Mouse (Mus musculus) heart, embryonic 10.5 days (tissue): ENCODE data around the gene Bcl11b. TPM values are rescaled to one million over a fixed set of nuclear protein-coding genes. Genes with fewer than 3 reads are reported as not detected.

Experiments
- DNase-seq: peaks from one replicate; pipeline ENCODE4 v3.0.0-alpha.2; 2017; ENCODE audit warnings: low spot score
- H3K27ac ChIP-seq: fragments of 300-500 bp; sonication (generic); 2 replicates; pipeline ENCODE4 v1.5.1; 2016; ENCODE audit warnings: mild to moderate bottlenecking
- H3K27me3 ChIP-seq: fragments of 300-500 bp; sonication (generic); 2 replicates; pipeline ENCODE4 v1.6.1; 2016; ENCODE audit warnings: mild to moderate bottlenecking; ENCODE audit not compliant: poor library complexity, insufficient read depth, severe bottlenecking
- H3K36me3 ChIP-seq: fragments of 300-500 bp; sonication (generic); 2 replicates; pipeline ENCODE4 v1.6.1; 2016; ENCODE audit warnings: mild to moderate bottlenecking, moderate library complexity
- H3K4me1 ChIP-seq: fragments of 300-500 bp; sonication (generic); 2 replicates; pipeline ENCODE4 v1.6.1; 2016; ENCODE audit warnings: mild to moderate bottlenecking
- H3K4me3 ChIP-seq: fragments of 300-500 bp; sonication (generic); 2 replicates; pipeline ENCODE4 v1.5.1; 2016; ENCODE audit warnings: mild to moderate bottlenecking, moderate library complexity
- H3K9me3 ChIP-seq: fragments of 300-500 bp; sonication (generic); 2 replicates; pipeline ENCODE4 v1.6.1; 2016; ENCODE audit warnings: mild to moderate bottlenecking, moderate library complexity
- WGBS: fragments of 180-500 bp; shearing (Covaris S2); methylation state at CpG from one replicate; pipeline ENCODE4 v1.1.7; 2016; 5-methylcytosine and 5-hydroxymethylcytosine counted together
- polyA plus RNA-seq: library from polyadenylated mRNA; unstranded; fragments of >200 nt; fragmentation: Nextera tagmentation; extraction: Ambion mirVana; gene quantifications from 2 replicates; pipeline ENCODE4 v1.2.1, GENCODE M21; 2016

The Bcl11b gene
- polyA plus RNA-seq, 1 experiment from 2014 or later: 3.3 TPM

GRCm38 (mm10) chr12:107975897-107976570 is 27.4 kb downstream of the Bcl11b start:
- peak overlapping the region; percentile 43 for H3K4me3 ChIP-seq
- 0 out of 2 replicates have a peak overlapping the region, but pooled peaks have one; percentile 47 for H3K27ac ChIP-seq

DNA sequence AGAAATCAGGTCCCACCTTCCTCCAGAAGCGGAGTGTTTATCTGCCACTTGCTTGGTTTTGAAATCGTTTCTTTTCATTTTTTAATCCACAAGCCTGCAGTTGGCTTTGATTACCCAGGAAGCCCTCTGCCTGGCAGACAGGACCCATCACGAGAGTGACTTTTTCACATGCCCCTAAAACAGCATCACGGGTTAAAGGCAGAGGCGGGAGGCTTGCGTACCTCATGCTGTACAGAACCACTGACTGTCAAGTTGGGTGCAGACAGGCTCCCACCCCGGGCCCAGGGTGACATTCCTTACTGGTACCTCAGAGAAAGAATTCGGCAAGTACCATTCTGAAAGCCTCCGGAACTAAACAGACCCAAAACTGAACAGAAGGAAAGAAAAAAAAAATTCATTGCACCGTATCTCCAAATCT is 27.9 kb downstream of the Bcl11b start:
- peaks cover 47% of the 10 kb centered on the region for H3K27me3 ChIP-seq

More at GRCm38 (mm10) chr12:107975897-107976570, 27.4 kb downstream of the Bcl11b start:
- no peak for DNase-seq
- WGBS: 44% methylated on average over 14 of the region's 14 CpGs
- peaks cover 77% of the 10 kb centered on the region for H3K4me1 ChIP-seq
- H3K9me3 ChIP-seq: no peaks in the 10 kb centered on the region
- no peaks in the 10 kb centered on the region for H3K36me3 ChIP-seq
- peaks cover 47% of the 10 kb centered on the region for H3K27me3 ChIP-seq

DNA sequence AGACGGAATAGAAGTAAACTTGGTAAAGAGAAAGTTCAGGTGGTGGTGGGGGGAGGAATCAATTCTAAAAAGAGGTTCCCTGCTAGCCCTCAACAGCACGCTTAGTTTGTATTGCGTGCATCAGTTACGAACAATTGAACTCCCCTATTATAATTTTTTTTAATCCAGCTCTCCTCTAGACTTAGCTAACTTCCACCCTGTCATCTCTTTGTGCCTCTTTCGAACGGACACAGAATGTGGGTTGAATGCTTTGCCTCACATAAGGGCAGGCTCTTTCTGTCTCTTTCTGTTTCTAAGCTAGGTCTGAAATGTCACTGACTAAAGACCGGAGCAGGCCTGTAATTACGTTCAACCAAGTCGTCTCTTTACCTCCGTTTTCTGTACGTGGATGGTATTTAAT is 28.9 kb downstream of the Bcl11b start:
- H3K27me3 ChIP-seq: peaks cover 47% of the 10 kb centered on the region
- 90% methylated on average over 11 of the region's 11 CpGs for WGBS
- peaks cover 67% of the 10 kb centered on the region for H3K4me1 ChIP-seq
- DNase-seq: no peak
- H3K27ac ChIP-seq: no peak overlapping the region
- no peak overlapping the region for H3K4me3 ChIP-seq
- 0 out of 2 replicates have a peak, but pooled peaks cover 4% of the 10 kb centered on the region for H3K36me3 ChIP-seq
- no peaks in the 10 kb centered on the region for H3K9me3 ChIP-seq

More for the DNA sequence above, 27.9 kb downstream of the Bcl11b start:
- Histone ChIP-seq H3K36me3 (no peaks in the 10 kb centered on the region), H3K27ac (no peak overlapping the region), H3K4me1 (peaks cover 72% of the 10 kb centered on the region), H3K4me3 (no peak overlapping the region), H3K9me3 (no peaks in the 10 kb centered on the region)
- WGBS: 74% methylated on average over 10 of the region's 10 CpGs
- no peak for DNase-seq

DNA sequence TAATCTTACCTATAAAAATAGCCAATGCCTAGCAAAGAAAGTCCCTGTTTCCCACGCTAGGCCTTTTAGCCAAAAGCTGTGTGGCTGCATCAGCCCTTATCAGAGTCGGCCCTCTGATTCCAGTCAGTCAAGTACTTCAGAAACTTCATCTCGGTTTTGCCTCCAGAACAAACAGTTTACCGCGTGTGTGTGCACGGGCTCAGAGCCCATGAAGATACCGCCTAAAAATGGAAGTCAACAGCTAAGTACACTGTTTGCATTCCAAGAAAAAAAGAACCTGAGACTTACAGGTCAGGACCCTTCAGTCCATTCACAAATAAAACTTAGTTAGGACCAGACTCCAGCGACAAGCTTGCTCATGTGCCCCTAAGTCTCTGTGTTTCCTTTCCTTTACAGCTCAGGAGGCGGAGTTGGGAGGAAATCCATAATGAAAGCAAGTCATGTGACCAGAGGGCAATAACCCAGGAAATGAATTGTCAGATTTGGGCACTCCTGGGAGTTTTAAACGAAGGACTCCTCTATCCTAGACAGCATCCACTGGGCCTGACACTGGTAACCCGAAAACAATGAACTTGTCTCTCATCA is 29.8 kb downstream of the Bcl11b start:
- H3K27me3 ChIP-seq: peaks cover 41% of the 10 kb centered on the region
- peaks cover 60% of the 10 kb centered on the region for H3K4me1 ChIP-seq
- H3K4me3 ChIP-seq: no peak overlapping the region
- no peaks in the 10 kb centered on the region for H3K9me3 ChIP-seq
- 0 out of 2 replicates have a peak, but pooled peaks cover 4% of the 10 kb centered on the region for H3K36me3 ChIP-seq
- WGBS: 40% methylated on average over 11 of the region's 11 CpGs
- DNase-seq: no peak
- peak overlapping the region; percentile 62 for H3K27ac ChIP-seq

DNA sequence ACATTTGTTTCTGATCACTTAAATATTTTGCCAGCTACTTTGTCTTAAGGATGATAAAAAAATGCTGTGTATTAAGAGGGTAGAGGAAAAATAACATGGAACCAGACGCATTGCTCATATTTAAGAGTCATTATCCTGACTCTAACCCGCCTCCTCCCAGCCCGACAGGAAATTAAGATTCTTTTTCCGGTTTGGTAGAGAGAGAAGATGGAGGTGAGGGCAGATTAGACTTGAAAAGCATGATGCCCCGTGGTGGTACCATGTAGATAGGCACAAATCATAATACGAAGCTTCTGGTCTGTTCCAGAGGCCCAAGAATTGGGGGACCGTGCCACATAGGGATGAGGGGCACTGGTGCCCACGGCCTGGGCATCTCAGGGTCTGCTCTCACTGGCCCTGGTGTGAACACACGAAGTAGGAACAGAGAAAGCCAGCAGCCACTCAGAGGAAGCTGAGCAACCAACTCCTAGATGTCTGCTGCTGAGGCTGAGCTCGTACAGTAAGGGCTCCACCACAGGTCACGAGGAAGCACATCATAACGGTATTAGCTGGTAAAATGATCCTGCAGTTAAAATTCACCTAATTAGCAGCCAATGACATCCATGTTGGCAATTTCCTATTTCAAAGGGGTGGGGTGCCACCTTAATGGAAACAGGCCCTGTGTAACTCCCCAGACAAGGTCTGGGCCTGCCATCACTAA is 32.2 kb downstream of the Bcl11b start:
- DNase-seq: no peak
- Histone ChIP-seq H3K36me3 (0 out of 2 replicates have a peak, but pooled peaks cover 4% of the 10 kb centered on the region), H3K9me3 (no peaks in the 10 kb centered on the region), H3K27ac (no peak overlapping the region), H3K4me3 (no peak overlapping the region), H3K4me1 (peaks cover 47% of the 10 kb centered on the region), H3K27me3 (peaks cover 19% of the 10 kb centered on the region; the same call in 1 of the 2 replicates)
- WGBS: 68% methylated on average over 12 of the region's 12 CpGs

GRCm38 (mm10) chr12:107970637-107971036 is 32.8 kb downstream of the Bcl11b start:
- no peak overlapping the region for H3K27ac ChIP-seq
- H3K4me3 ChIP-seq: no peak overlapping the region
- peaks cover 18% of the 10 kb centered on the region; the same call in 1 of the 2 replicates for H3K27me3 ChIP-seq
- H3K36me3 ChIP-seq: 0 out of 2 replicates have a peak, but pooled peaks cover 4% of the 10 kb centered on the region
- WGBS: 45% methylated on average over 12 of the region's 12 CpGs
- DNase-seq: no peak
- no peaks in the 10 kb centered on the region for H3K9me3 ChIP-seq
- H3K4me1 ChIP-seq: peaks cover 46% of the 10 kb centered on the region

DNA sequence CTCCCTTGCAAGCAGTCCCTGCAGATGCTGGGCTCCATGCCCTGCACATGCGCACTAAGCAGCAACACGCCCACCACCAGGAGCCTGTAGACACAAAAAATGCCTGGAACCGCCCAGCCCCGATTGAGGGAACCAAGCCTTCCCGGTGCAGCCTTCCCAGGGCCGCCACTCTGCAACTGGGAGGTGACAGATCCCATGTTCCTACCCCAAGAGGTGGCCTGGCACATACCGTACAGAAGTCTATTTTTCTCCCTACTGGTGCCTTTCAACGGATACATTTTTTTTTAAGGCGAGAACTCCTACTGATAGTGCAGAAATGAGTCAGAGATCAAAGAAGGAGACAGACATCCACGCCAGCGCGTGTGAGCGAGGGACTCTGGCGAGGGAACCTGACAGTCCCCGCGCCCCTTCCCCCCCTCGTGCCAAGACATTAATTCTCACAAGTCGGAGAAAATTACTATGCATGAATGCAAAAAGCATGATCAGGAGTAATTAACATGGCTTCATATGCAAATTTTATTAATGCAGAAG is 33.5 kb downstream of the Bcl11b start:
- WGBS: 44% methylated on average over 18 of the region's 18 CpGs
- H3K27me3 ChIP-seq: 0 out of 2 replicates have a peak, but pooled peaks cover 13% of the 10 kb centered on the region
- no peak for DNase-seq
- H3K36me3 ChIP-seq: 0 out of 2 replicates have a peak, but pooled peaks cover 4% of the 10 kb centered on the region
- no peak overlapping the region for H3K4me3 ChIP-seq
- peaks cover 51% of the 10 kb centered on the region for H3K4me1 ChIP-seq
- no peaks in the 10 kb centered on the region for H3K9me3 ChIP-seq
- H3K27ac ChIP-seq: no peak overlapping the region

DNA sequence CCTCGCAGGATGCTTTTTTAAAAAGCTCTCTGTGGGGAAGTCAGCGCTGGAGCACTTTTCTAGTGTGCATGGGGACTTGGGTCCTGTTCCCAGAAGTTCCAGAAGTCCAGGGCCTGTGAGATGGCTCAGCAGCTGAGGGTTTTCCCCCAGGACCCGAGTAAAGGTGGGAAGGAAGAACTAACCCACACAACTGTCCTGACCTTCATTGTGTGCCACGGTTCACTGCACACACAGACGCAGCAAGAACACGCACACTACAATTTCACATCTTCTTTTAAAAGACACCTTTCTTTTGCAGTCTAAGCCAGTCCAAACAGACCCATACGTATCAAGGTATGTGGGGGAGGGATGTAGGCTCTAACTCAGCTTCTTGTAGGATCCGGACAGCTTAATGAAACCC is 34.3 kb downstream of the Bcl11b start:
- no peak overlapping the region for H3K27ac ChIP-seq
- no peak overlapping the region for H3K4me3 ChIP-seq
- H3K9me3 ChIP-seq: no peaks in the 10 kb centered on the region
- H3K4me1 ChIP-seq: peaks cover 57% of the 10 kb centered on the region
- DNase-seq: no peak
- H3K27me3 ChIP-seq: peaks cover 16% of the 10 kb centered on the region; the same call in 1 of the 2 replicates
- H3K36me3 ChIP-seq: 0 out of 2 replicates have a peak, but pooled peaks cover 4% of the 10 kb centered on the region
- WGBS: 87% methylated on average over 8 of the region's 8 CpGs

DNA sequence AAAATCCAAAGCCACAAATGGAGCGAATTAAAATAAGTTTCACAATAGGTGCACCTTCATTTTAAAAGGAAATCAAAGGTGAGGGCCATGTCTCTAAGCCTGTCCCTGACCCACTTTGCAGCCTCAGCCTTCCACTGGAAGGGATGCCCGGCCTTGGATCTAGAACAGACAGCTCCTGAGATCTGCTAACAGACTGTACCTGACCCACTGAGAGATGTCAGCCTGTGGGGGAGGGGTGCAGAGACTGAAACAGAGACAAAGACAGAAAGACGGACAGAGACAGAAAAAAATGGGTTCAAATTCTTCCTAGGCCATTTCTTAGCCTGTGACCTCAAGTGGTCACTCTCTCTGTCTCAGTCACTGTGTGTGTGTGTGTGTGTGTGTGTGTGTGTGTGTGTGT is 35.1 kb downstream of the Bcl11b start:
- Histone ChIP-seq H3K27me3 (peaks cover 16% of the 10 kb centered on the region; the same call in 1 of the 2 replicates), H3K4me3 (no peak overlapping the region), H3K4me1 (peaks cover 60% of the 10 kb centered on the region), H3K9me3 (no peaks in the 10 kb centered on the region), H3K27ac (no peak overlapping the region), H3K36me3 (0 out of 2 replicates have a peak, but pooled peaks cover 4% of the 10 kb centered on the region)
- WGBS: 74% methylated on average over 3 of the region's 3 CpGs
- DNase-seq: no peak

DNA sequence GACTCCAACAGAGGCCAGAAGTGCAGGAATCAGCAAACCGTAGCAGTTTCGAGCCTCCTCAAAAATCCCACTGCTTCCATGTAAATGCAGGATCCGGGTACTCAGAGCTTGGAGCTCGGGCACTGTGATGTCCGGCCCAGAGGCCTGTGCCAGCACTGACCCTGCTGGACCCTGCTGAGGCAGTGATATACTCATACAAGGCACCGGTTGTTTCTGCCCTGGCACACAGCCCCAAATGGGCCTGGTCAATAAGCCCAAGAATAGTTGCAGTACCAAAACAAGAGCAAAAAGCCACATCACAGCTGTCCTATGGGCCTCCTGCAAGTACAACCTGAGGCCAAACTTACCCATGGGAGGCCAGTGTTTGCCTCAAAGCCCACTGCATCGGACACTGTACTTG is 36.4 kb downstream of the Bcl11b start:
- Histone ChIP-seq H3K27me3 (peaks cover 13% of the 10 kb centered on the region; the same call in 1 of the 2 replicates), H3K36me3 (0 out of 2 replicates have a peak, but pooled peaks cover 4% of the 10 kb centered on the region), H3K27ac (peak overlapping the region; percentile 30; the same call in 1 of the 2 replicates), H3K4me1 (peaks cover 54% of the 10 kb centered on the region), H3K9me3 (no peaks in the 10 kb centered on the region), H3K4me3 (no peak overlapping the region)
- 82% methylated on average over 7 of the region's 7 CpGs for WGBS
- DNase-seq: no peak

DNA sequence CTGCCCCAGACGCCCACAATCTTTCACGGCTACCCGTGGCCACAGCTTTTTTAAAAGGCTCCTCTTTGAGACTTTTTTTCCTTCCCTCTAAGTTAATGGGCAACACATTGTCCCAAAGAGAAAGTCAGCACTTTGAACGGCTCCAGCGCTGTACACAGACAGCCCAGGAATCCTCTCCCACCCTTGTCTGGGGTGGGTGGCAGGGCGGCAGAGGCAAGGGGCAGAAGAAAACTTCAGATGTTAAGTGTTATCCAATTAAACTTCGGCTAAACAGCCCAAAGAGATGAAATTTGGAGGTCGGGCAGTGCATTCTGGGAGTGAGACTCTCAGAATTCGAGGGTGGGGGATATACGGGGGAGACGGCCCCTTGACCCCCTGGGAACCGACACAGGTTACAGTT is 38.3 kb downstream of the Bcl11b start:
- peaks cover 11% of the 10 kb centered on the region; the same call in 1 of the 2 replicates for H3K27me3 ChIP-seq
- H3K4me3 ChIP-seq: no peak overlapping the region
- no peak overlapping the region for H3K27ac ChIP-seq
- no peaks in the 10 kb centered on the region for H3K9me3 ChIP-seq
- WGBS: 79% methylated on average over 12 of the region's 12 CpGs
- no peak for DNase-seq
- 0 out of 2 replicates have a peak, but pooled peaks cover 4% of the 10 kb centered on the region for H3K36me3 ChIP-seq
- peaks cover 62% of the 10 kb centered on the region for H3K4me1 ChIP-seq

DNA sequence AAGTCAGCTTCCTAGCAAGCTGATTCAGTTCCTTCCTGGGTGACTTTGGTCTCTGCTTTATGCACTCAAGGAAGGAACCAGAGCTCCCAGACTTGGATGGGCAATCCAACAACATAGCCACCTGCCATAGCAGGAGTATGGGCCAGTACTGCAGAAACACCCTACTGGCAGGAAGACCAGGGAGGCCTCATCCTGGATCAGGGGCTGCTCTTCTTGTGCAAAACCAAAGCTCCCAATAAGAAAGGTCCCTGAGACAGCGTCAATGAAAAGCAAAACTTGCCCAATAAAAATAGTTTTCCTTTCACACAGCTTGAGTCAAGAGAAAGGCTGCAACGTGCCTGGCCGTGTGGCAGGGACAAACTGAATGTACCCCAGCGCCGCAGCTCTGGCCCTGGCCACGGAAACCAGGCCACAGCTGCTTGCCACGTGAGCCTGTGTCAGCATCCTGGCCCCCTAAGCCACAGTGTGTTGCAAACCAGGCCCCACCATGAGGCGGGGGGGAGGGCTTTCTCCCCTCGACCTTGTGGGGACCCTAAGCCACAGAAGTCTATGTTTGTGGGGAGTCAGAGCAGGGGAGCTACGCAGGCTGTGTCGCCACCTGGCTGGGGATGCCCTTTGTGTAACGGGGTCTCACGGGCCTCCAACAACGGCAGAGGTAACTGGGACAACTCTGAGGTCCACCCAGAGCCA is 38.9 kb downstream of the Bcl11b start:
- peaks cover 63% of the 10 kb centered on the region for H3K4me1 ChIP-seq
- 0 out of 2 replicates have a peak overlapping the region, but pooled peaks have one; percentile 30 for H3K27ac ChIP-seq
- no peak overlapping the region for H3K4me3 ChIP-seq
- WGBS: 84% methylated on average over 14 of the region's 14 CpGs
- H3K27me3 ChIP-seq: peaks cover 11% of the 10 kb centered on the region; the same call in 1 of the 2 replicates
- no peak for DNase-seq
- no peaks in the 10 kb centered on the region for H3K36me3 ChIP-seq
- H3K9me3 ChIP-seq: no peaks in the 10 kb centered on the region
